Mouse (Mus musculus): ENCODE measurements around the gene Patl2.

The Patl2 gene

GRCm38 (mm10) chr2:122171292-122171691 lies 14.7 kb downstream of the Patl2 start:
- DNase-seq = no peak

DNA sequence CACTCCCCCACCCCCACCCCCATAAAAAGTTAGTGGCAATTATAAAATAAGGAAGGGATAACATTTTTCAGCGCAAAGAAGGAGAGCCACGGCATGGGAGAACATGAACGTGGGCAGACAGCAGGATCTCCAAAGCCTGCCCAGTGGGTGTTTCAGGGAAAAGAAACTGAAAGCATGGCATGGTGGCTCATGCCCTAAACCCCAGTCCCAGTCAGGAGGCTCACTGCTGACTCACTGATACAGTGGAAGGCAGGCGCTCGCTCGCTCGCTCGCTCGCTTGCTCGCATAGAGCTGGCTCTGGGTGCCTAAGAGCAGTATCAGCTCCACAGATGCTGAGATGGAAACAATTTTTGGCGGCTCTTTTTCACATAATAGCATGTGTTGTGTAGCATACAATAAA lies 21.7 kb downstream of the Patl2 start:
- no peak for DNase-seq

GRCm38 (mm10) chr2:122163430-122164195 lies 22.4 kb downstream of the Patl2 start:
- DNase-seq = no peak

DNA sequence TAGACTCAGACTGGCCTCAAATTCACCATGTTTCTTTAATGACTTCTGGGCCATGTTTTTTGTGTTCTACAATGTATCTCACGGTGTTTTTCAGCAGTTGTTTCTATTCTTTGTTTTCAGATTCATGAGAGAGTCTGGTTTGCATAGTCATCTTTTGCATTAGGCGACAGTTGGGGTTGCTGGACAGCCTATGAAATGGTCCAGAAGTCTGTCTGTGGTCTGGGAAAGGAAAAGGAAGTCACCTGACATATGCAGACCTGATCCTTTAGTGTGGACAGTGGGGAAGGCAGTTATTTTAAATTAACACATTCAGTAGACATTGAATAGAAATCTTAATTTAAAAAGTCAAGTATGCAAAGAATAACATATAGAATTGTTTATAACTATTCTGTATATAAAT lies 23.5 kb downstream of the Patl2 start:
- DNase-seq = no peak

DNA sequence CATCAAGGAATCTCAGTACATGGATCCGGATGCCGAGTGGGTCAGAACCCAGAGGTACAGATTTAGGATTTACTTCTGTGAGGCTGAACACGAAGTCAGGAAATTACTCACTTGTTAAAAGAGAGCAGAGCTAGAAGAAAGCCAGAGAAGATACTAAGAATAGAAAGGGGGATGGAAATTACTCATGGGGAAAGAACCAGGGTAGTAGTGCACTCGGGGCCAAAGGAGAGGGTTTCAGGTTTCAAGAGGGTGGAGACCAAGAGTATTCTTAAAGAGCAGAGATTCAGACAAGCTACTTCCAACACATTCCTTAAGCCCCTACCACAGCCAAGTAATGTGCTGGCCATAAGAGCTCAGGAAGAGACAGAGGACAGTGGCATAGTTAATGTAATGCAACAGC lies 24.4 kb downstream of the Patl2 start:
- DNase-seq = no peak

DNA sequence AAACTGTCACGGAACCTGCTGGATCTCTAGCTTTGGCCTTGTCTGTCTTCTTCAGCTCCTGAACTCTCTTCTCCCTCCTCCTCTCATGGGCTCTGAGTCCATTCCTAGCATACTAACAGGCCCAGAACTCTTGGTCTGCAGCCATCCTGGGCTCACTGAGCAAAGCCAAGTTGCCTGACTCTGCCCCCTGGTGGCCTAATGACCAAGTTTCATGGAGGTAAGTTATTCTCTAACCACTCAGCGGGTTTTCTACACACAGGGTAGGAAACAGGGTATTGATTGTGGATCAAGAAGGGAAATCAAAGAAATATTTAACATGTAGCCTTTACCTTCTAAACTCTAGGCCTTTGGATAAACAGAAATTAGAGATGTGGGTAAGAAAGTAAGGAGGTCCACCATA lies 25.3 kb downstream of the Patl2 start, which contains the start of gene Trim69:
Gene Trim69 (plus strand): TSS at position 21 of the 400 bp plus-strand sequence.
- DNase-seq = peak; percentile 82

DNA sequence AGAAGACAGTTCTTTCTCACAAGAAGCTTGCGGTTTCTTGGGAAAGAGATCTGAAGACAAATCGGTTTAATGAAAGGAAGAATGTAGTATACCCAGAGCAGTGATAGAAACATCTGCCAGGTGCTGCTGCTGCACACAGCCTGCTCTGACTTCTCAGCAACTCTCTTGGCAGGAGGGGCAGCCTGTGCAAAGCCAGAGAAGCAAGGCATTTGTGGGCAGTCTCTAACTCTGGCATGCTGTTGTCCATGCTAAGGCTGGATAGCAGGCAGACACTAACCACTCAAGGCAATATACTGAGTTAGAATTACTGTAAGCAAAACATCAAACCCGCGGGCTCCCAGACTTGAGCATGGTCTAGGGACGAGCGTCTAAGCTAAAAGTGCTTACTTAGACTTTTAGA lies 26.3 kb downstream of the Patl2 start:
- DNase-seq = no peak

GRCm38 (mm10) chr2:122158362-122158802 lies 27.6 kb downstream of the Patl2 start:
- no peak for DNase-seq

- DNase-seq = no peak
These were observed 28.4 kb downstream of the Patl2 start for GRCm38 (mm10) chr2:122157561-122157960.

GRCm38 (mm10) chr2:122156051-122156700 lies 29.8 kb downstream of the Patl2 start:
- DNase-seq = no peak

- DNase-seq = no peak
These were observed 30.7 kb downstream of the Patl2 start for GRCm38 (mm10) chr2:122155292-122155691.

- no peak for DNase-seq
These were observed 31.5 kb downstream of the Patl2 start for GRCm38 (mm10) chr2:122154479-122154878.

GRCm38 (mm10) chr2:122153681-122154365 lies 32.2 kb downstream of the Patl2 start:
- no peak for DNase-seq

DNA sequence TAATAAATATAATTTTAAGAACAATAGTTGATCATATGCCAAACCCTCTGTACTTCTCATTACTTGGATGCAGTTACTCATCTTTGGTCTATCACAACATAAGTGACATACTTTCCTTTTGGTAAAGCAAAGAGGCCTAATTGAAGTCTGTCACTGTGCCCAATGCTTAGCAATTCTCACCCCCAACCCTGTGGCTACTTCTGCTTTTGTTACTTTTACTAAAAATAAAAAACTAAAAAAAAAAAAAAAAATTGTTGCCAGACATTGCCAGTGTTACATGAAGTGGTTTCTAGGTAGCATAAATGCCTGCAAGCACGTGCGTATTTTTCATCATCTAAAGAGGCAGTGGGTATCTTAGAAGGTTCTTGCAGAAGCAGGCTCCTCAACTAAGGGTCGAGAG lies 33.1 kb downstream of the Patl2 start:
- no peak for DNase-seq

- no peak for DNase-seq
These were observed 34.8 kb downstream of the Patl2 start for GRCm38 (mm10) chr2:122151221-122151620.

- DNase-seq = no peak
These were observed 36.3 kb downstream of the Patl2 start for GRCm38 (mm10) chr2:122149716-122150115.

- DNase-seq = no peak
These were observed 36.7 kb downstream of the Patl2 start for GRCm38 (mm10) chr2:122149316-122149715.

DNA sequence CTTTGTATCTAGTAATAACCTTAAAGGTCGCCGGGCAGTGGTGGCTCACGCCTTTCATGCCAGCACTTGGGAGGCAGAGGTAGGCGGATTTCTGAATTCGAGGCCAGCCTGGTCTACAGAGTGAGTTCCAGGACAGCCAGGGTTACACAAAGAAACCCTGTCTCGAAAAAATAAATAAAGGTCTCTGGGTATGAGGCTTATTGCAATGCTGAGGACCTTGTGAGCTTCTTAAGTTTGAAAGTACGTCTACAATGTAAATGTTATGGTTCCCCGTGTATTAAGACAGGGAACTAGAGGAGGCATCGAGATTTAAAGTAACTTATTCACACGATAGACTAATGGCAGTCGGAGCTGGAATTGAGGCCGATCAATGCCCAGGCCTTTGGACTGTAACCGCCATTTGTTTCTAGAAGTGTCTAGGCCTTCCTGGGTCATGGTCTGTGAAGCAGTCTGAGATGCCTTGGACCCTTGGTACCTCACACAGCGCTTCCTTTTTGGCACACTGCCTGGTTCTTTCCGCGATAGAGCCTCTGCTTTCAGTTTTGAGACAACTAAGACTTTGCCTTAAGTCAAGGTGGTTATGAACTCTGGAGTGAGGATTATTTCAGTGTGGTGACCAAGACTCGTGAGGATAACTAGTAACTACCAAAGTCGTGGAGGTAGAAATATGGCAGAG lies 37.6 kb downstream of the Patl2 start:
- peak; percentile 53 for DNase-seq

DNA sequence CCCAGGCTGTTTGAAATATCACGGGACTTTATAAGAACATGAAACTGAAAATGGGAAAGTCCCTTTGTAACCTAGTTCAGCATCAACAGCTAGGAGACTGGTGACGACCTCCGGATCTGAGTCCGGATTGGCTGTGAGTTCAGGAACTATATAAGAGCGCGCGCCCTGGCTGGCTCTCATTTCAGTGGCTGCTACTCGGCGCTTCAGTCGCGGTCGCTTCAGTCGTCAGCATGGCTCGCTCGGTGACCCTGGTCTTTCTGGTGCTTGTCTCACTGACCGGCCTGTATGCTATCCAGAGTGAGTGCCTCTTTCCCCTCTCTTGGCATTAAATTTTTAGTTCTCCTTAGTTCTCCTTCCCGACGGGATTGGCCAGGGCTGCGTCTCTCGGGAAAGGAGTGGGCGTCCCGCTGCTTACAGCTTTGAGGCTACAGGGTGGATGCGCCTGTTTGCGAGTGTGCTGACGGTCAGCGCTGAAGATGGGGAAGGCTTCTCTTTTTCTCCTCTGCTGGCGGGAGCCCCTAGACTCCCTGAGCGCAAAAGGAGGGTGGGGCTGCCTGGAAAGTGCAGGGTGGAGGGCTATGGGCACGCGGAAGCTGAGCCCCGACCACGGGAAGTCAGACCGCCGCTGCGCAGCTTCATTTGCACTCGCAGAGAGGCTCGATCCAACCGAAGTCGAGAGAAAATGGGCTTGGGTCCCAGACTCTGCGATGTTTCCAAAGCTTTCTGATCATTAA lies 38.3 kb downstream of the Patl2 start, which contains the start of gene B2m:
Gene B2m (plus strand): TSS at position 179 of the 734 bp plus-strand sequence.
- DNase-seq = peak; percentile 89

DNA sequence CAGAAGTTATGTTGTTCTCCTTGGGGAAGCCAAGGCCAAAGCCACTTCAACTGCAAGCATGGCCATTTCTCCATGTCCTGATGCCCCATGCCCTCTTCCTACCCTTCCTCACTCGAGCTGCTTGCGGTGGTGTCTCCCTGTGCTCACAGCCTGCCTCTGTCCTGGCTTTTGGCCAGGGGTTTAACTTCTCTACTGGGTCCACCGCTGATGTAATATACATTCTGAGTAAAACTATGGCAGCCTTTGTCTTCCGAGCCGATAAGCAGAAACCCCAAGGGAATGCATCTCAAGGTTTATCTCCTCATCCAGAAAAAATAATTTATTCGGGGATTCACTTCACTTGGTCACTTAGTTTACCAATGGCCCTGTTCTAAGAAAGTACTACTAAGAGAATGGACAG lies 39.3 kb downstream of the Patl2 start:
- DNase-seq = no peak

DNA sequence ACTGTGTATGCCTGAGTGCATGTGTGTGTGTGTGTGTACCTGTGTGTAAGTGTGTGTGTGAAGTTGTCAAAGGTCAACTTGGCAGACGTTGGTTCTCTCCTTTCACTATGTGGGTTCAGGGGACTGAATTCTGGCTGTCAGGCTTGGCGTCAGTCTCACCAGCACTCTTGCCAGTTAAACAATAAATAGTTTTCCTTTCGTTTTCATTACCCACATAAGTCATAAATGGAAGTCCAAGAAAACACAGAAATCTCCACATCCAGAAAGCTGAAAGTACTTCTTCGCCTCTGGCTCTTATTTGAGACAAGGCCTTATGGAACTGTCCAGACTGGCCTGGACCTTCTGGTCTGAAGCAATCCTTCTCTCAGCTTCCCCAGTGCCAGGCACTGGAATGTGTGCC lies 40.2 kb downstream of the Patl2 start:
- no peak for DNase-seq

GRCm38 (mm10) chr2:122143111-122143510 lies 42.9 kb downstream of the Patl2 start:
- DNase-seq = no peak
